Mouse (Mus musculus) limb, embryonic 11.5 days (tissue): ENCODE data around the gene Gm9887. TPM values are rescaled to one million over a fixed set of nuclear protein-coding genes. Genes with fewer than 3 reads are reported as not detected.

Experiments
- ATAC-seq: fragments of 200-750 bp; cut with Nextera tagmentation; 2 replicates; pipeline ENCODE4 v1.8.0; 2017; ENCODE audit warnings: low read depth; ENCODE audit not compliant: insufficient number of reproducible peaks, low FRiP score, low TSS enrichment
- DNase-seq: peaks from one replicate; pipeline ENCODE4 v3.0.0-alpha.2; 2015; ENCODE audit warnings: low spot score
- H3K27ac ChIP-seq: fragments of 300-500 bp; sonication (generic); replicated peaks from 2 replicates; pipeline ENCODE4 v1.5.1; 2014; ENCODE audit warnings: low read depth, mild to moderate bottlenecking, low read length
- H3K27me3 ChIP-seq: fragments of 300-500 bp; sonication (generic); 2 replicates; pipeline ENCODE4 v1.6.1; 2014; ENCODE audit warnings: mild to moderate bottlenecking, low read length, mixed read lengths; ENCODE audit not compliant: control insufficient read depth, insufficient read depth
- H3K36me3 ChIP-seq: fragments of 300-500 bp; sonication (generic); 2 replicates; pipeline ENCODE4 v1.6.1; 2014; ENCODE audit warnings: mild to moderate bottlenecking, low read length, moderate library complexity, mixed read lengths; ENCODE audit not compliant: control insufficient read depth, insufficient read depth
- H3K4me1 ChIP-seq: fragments of 300-500 bp; sonication (generic); 2 replicates; pipeline ENCODE4 v1.6.1; 2014; ENCODE audit warnings: low read length, mixed read lengths; ENCODE audit not compliant: control insufficient read depth, insufficient read depth
- H3K4me2 ChIP-seq: fragments of 300-500 bp; sonication (generic); 2 replicates; pipeline ENCODE4 v1.6.1; 2014; ENCODE audit warnings: low read depth, mild to moderate bottlenecking, moderate library complexity; ENCODE audit not compliant: severe bottlenecking
- H3K4me3 ChIP-seq: fragments of 300-500 bp; sonication (generic); 2 replicates; pipeline ENCODE4 v1.5.1; 2014; ENCODE audit warnings: low read depth, low read length
- H3K9ac ChIP-seq: fragments of 300-500 bp; sonication (generic); 2 replicates; pipeline ENCODE4 v1.6.1; 2014; ENCODE audit warnings: mild to moderate bottlenecking, low read length
- H3K9me3 ChIP-seq: fragments of 300-500 bp; sonication (generic); 2 replicates; pipeline ENCODE4 v1.6.1; 2016; ENCODE audit warnings: low read length; ENCODE audit not compliant: control insufficient read depth
- WGBS: fragments of 180-500 bp; shearing (Covaris S2); extraction: QIAGEN DNeasy Blood & Tissue Kit; methylation state at CpG from one replicate; pipeline ENCODE4 v1.1.7; 2014; 5-methylcytosine and 5-hydroxymethylcytosine counted together
- polyA plus RNA-seq: library from polyadenylated mRNA; unstranded; fragments of >200 nt; fragmentation: Nextera tagmentation; extraction: Ambion mirVana; gene quantifications from 2 replicates; pipeline ENCODE4 v1.2.1, GENCODE M21; 2014

The Gm9887 gene
- 1.0 and 1.4 TPM in 2 replicates for polyA plus RNA-seq

DNA sequence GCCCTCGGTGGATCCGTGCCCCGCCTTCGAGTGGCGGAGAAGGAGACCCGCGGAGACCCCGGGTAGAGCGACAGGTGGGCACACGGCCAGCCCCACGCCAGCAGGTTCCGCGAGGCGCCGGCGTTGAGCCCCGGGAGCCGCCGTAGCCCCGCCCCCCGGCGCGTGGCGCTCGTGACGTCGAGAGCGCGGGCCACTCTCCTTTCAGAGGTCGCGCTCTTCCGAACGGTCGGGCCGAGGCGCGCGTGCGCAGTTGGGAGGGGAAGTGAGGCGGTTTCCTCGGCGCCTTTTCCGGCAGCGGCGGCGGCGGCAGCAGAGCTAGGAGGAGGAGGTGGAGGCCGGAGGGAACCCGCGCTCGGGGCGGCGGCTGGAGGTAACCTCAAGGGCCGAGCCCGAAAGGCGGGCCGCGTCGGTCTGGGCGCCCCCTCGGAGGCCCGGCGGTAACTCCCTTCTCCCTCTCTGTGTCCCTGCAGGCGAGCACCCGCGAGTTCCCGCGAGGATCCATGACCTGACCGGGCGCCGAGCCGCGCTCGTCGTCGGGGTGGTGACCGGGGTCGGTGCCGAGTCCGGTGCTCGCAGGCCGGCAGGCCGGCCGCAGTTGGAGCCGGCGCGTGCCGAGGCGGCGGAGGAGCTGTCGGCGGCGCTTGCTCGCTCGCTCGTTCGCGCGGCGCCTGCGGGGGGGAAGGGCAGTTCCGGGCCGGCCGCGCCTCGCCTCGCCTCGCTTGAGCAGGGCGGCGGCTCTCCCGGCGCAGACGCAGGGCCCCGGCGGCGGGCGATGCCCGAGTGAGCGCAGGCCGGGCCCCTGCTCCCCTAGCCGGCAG is at the start of gene Gm9887, which contains the start of gene Arf6:
Gene Gm9887 (minus strand): TSS at position 605 of the 818 bp plus-strand sequence.
Gene Arf6 (plus strand): TSS at position 297 of the 818 bp plus-strand sequence.
- Histone ChIP-seq H3K4me1 (peaks cover 6% of the 10 kb centered on the region), H3K4me2 (peak within 1 kb of the TSS; percentile 77), H3K4me3 (peak within 1 kb of the TSS; percentile 84), H3K9ac (peak within 1 kb of the TSS; percentile 87), H3K27ac (peak within 1 kb of the TSS; percentile 88), H3K9me3 (no peaks in the 10 kb centered on the region), H3K36me3 (0 out of 2 replicates have a peak, but pooled peaks cover 4% of the 10 kb centered on the region), H3K27me3 (no peaks in the 10 kb centered on the region)
- 0% methylated on average over 80 of the region's 121 CpGs for WGBS
- peak; percentile 98 for DNase-seq
- peak; percentile 95 for ATAC-seq

DNA sequence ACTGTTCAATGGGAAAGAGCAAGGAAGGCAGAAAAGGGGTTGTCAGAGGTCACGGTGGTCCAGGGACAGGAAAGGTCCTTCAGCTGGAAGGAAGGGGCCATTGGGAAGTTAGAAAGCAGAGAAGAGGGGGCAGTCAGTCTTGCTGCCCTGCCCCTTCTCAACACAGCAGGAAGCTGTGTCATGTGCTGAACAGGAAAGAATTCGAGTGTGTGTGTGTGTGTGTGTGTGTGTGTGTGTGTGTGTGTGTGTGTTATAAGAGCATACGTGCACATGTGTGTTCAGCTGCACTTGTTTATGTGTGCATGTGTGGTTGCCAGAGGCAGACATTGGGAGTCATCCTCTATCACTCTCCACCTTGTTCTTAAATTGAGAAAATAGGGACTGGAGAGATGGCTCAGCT is 48.5 kb upstream of the Gm9887 start:
- Histone ChIP-seq H3K27ac (no peak overlapping the region), H3K27me3 (no peaks in the 10 kb centered on the region), H3K4me2 (no peak overlapping the region), H3K9ac (no peak overlapping the region), H3K4me1 (no peaks in the 10 kb centered on the region; the same call in 1 of the 2 replicates), H3K9me3 (no peaks in the 10 kb centered on the region), H3K36me3 (no peaks in the 10 kb centered on the region), H3K4me3 (no peak overlapping the region)
- no peak for ATAC-seq
- no peak for DNase-seq
- 75% methylated on average over 3 of the region's 3 CpGs for WGBS

DNA sequence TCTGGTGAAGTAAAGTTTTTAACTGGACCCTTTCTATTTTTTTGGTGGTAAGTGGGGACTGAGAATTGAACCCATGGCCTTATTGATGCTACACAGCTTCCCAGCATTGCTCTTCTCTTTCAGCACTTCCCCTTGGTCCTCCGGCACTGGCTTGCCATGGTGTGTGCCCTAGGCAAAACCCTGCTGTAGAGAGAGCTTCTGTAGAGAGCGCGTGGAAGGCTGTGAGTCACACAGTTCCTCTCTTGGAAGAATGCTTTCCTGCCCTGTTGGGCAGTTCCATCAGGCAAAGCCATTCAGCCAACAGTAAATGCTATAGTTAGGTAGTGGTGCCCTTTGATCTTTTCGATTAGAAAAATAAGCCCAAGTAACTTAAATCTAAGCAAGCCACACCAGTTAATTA is 47.3 kb upstream of the Gm9887 start:
- ATAC-seq (no peak), DNase-seq (no peak)
- no peak overlapping the region for H3K9ac ChIP-seq
- no peak overlapping the region for H3K27ac ChIP-seq
- H3K4me1 ChIP-seq = no peaks in the 10 kb centered on the region; the same call in 1 of the 2 replicates
- H3K36me3 ChIP-seq = no peaks in the 10 kb centered on the region
- H3K4me2 ChIP-seq = no peak overlapping the region
- 70% methylated on average over 4 of the region's 4 CpGs for WGBS
- H3K9me3 ChIP-seq = no peaks in the 10 kb centered on the region
- no peak overlapping the region for H3K4me3 ChIP-seq
- H3K27me3 ChIP-seq = no peaks in the 10 kb centered on the region

DNA sequence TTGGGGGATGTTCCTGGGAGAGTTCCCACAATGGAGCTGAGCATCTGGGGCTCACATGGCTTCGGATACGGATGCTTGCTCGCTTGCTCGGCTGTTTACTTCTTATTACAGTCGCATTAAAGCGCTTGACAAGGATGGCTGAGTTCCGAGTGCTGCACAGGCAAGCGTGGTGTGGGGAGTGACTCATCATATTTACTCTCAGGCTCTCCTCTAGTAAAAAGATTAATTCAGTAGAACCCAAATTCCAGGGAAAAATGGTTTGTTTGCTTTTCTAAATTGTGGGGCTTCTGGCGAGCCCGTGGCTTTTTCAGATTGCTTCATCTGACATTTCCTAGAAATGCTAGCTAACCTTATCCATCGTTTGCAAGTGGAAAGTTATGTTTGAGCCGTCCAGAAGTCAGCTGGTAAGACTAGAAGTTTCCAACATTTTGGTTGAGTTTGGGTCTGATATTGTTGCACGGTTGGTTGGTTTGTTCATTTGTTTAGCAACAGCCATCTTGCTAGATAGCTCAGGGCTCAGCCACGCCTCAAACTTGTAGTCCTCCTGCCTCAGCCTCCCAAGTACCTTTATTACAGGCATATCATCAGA is 46.9 kb upstream of the Gm9887 start:
- no peak overlapping the region for H3K4me2 ChIP-seq
- H3K9ac ChIP-seq = no peak overlapping the region
- no peak overlapping the region for H3K4me3 ChIP-seq
- 93% methylated on average over 14 of the region's 14 CpGs for WGBS
- ATAC-seq = no peak
- no peaks in the 10 kb centered on the region for H3K36me3 ChIP-seq
- no peaks in the 10 kb centered on the region for H3K9me3 ChIP-seq
- DNase-seq = no peak
- H3K4me1 ChIP-seq = no peaks in the 10 kb centered on the region; the same call in 1 of the 2 replicates
- no peak overlapping the region for H3K27ac ChIP-seq
- H3K27me3 ChIP-seq = no peaks in the 10 kb centered on the region

DNA sequence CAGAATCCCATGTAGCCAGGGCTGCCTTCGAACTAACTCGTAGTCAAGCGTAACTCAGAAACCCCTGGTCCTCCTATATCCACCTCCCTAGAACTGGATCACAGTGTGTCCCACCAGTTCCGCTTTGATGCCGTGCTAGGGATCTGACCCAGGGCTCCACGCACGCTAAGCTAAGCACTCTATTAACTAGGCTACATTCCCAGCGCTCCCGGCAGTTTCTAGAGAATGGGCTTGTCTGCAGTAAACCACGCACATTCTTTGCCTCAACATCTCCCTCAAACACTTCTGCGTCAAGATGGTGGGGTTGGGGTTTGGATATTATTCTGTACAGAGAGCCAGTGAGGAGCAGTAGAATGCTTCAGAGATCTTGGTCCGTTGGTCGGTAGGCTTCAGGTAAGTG is 46.3 kb upstream of the Gm9887 start:
- no peak overlapping the region for H3K27ac ChIP-seq
- H3K36me3 ChIP-seq = no peaks in the 10 kb centered on the region
- WGBS = 93% methylated on average over 13 of the region's 13 CpGs
- ATAC-seq = no peak
- H3K9me3 ChIP-seq = no peaks in the 10 kb centered on the region
- no peak overlapping the region for H3K4me2 ChIP-seq
- H3K4me1 ChIP-seq = no peaks in the 10 kb centered on the region; the same call in 1 of the 2 replicates
- no peak overlapping the region for H3K4me3 ChIP-seq
- no peak overlapping the region for H3K9ac ChIP-seq
- H3K27me3 ChIP-seq = no peaks in the 10 kb centered on the region
- DNase-seq = no peak

DNA sequence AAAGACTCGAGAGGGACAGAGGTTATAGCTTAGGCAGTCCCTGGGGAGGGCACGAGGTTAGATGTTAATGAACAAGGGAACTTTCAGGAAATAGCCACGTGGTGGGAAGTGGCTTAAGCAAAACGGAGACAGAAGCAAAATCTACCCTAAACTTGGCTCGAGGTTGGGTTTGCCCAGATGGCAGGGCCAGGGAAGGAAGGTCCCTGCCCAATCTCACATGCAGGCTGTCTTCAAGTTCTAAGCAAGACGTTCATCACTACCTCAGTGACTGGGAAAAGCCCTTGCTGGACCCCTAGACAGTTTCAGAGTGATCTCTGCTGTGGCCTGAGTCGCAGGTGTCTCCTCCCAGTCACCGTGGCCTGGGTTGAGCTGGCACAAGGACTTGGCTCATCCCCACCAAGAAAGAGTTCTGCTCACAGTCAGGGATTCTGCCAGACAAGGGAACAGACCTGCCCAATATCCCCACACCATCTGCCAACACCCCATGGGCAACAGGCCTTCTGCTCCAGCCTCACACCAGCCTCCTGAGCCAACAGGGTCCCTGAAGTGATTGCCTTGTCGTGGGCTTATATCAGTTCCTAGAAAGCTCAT is 45.5 kb upstream of the Gm9887 start:
- Histone ChIP-seq H3K4me3 (no peak overlapping the region), H3K36me3 (no peaks in the 10 kb centered on the region), H3K27ac (no peak overlapping the region), H3K4me2 (no peak overlapping the region), H3K27me3 (no peaks in the 10 kb centered on the region), H3K9me3 (no peaks in the 10 kb centered on the region), H3K9ac (no peak overlapping the region), H3K4me1 (no peaks in the 10 kb centered on the region; the same call in 1 of the 2 replicates)
- ATAC-seq (no peak), DNase-seq (no peak)
- 50% methylated on average over 9 of the region's 9 CpGs for WGBS

DNA sequence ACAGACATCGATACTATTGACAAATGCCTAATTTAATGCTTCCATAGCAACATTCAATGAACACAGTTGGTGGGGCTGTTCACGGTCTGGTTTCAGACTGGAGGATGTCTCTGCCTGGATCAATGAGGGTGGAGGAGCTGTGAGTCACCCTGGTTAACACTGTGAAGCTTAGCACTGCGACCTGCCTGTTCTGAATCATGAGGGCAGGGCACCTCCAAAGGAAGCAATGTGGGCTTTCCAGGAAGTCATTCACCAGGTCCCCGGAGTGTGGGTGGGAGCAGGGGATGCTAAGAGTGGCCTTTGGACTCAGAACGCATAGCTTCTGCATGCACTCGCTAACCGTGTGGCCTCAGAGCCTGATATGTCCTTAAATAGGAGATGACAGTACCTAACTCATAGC is 44.5 kb upstream of the Gm9887 start:
- H3K9ac ChIP-seq = no peak overlapping the region
- WGBS = 79% methylated on average over 7 of the region's 7 CpGs

DNA sequence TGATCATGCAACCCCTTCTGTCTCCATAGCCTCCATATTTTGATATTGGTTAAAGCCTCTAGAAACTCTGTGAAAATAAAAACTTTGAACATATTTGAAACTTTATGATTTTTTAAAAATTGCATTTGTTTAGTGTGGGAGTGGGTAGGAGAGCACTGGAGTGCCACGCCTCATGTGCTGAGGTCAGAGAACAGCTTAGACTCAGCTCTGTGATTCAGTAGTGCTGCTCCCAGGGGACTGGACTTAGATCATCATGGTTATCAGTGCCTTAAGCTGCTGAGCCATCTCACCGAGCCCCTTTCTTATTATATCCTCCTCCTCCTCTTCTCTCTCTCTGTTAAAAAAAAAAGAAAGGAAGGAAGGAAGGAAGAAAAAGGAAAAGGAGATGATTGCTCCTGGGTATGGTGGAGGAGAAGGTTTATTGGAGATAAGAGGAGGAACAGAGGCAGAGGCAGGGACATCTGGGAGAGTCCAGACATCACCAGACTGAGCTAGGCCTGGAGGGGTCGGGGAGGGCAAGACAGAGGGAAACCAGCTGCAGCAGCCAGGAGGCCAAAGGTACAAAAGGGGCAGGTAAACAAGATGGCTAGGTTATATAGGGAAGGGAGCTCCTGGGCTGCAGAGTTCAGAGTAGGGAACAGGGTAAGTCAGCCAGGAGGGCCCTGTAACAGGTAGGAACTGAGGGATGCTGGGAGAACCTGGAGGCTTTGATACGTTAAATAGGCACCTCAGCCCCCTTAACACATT is 42.7 kb upstream of the Gm9887 start:
- H3K9ac ChIP-seq = no peak overlapping the region
- H3K36me3 ChIP-seq = no peaks in the 10 kb centered on the region
- WGBS = 78% methylated on average over 4 of the region's 4 CpGs
- H3K4me2 ChIP-seq = no peak overlapping the region
- no peak overlapping the region for H3K4me3 ChIP-seq
- no peaks in the 10 kb centered on the region; the same call in 1 of the 2 replicates for H3K4me1 ChIP-seq
- H3K27me3 ChIP-seq = no peaks in the 10 kb centered on the region
- no peak for DNase-seq
- H3K27ac ChIP-seq = no peak overlapping the region
- ATAC-seq = no peak
- H3K9me3 ChIP-seq = no peaks in the 10 kb centered on the region

More for the DNA sequence above, 44.5 kb upstream of the Gm9887 start:
- no peak overlapping the region for H3K27ac ChIP-seq
- no peaks in the 10 kb centered on the region for H3K27me3 ChIP-seq
- no peak overlapping the region for H3K4me3 ChIP-seq
- no peaks in the 10 kb centered on the region for H3K36me3 ChIP-seq
- no peaks in the 10 kb centered on the region for H3K9me3 ChIP-seq
- H3K4me2 ChIP-seq = no peak overlapping the region
- ATAC-seq (no peak), DNase-seq (no peak)
- H3K4me1 ChIP-seq = no peaks in the 10 kb centered on the region; the same call in 1 of the 2 replicates
